Mouse (Mus musculus) kidney, embryonic 16.5 days (tissue): ENCODE measurements around the gene Dll1. TPM values are rescaled to one million over a fixed set of nuclear protein-coding genes. Genes with fewer than 3 reads are reported as not detected.
A peak's percentile ranks its signal among the peaks of the same experiment; 100 is the strongest.

Experiments used
- ATAC-seq: fragments of 200-750 bp; cut with Nextera tagmentation; 2 replicates; pipeline ENCODE4 v1.8.0; 2017; ENCODE audit warnings: moderate TSS enrichment; ENCODE audit not compliant: low FRiP score, low TSS enrichment
- H3K27ac ChIP-seq: fragments of 300-500 bp; sonication (generic); 2 replicates; pipeline ENCODE4 v1.5.1; 2014; ENCODE audit warnings: low read length
- H3K27me3 ChIP-seq: fragments of 300-500 bp; sonication (generic); 2 replicates; pipeline ENCODE4 v1.6.1; 2014; ENCODE audit warnings: low read length, control low read depth, mixed read lengths; ENCODE audit not compliant: insufficient read depth
- H3K36me3 ChIP-seq: fragments of 300-500 bp; sonication (generic); 2 replicates; pipeline ENCODE4 v1.6.1; 2014; ENCODE audit warnings: low read length, control low read depth, mixed read lengths; ENCODE audit not compliant: insufficient read depth
- H3K4me1 ChIP-seq: fragments of 300-500 bp; sonication (generic); 2 replicates; pipeline ENCODE4 v1.6.1; 2014; ENCODE audit warnings: low read length, control low read depth, mixed read lengths; ENCODE audit not compliant: insufficient read depth
- H3K4me2 ChIP-seq: fragments of 300-500 bp; sonication (generic); replicated peaks from 2 replicates; pipeline ENCODE4 v1.6.1; 2014; ENCODE audit warnings: low read depth, low read length
- H3K4me3 ChIP-seq: fragments of 300-500 bp; sonication (generic); 2 replicates; pipeline ENCODE4 v1.5.1; 2014; ENCODE audit warnings: mild to moderate bottlenecking, low read length
- H3K9ac ChIP-seq: fragments of 300-500 bp; sonication (generic); replicated peaks from 2 replicates; pipeline ENCODE4 v1.6.1; 2014; ENCODE audit warnings: low read length
- H3K9me3 ChIP-seq: fragments of 300-500 bp; sonication (generic); 2 replicates; pipeline ENCODE4 v1.6.1; 2016; ENCODE audit warnings: low read length, control low read depth
- WGBS: fragments of 180-500 bp; shearing (Covaris S2); extraction: QIAGEN DNeasy Blood & Tissue Kit; methylation state at CpG from one replicate; pipeline ENCODE4 v1.1.7; 2014; 5-methylcytosine and 5-hydroxymethylcytosine counted together
- polyA plus RNA-seq: library from polyadenylated mRNA; unstranded; fragments of >200 nt; fragmentation: Nextera tagmentation; extraction: Ambion mirVana; gene quantifications from 2 replicates; pipeline ENCODE4 v1.2.1, GENCODE M21; 2015

Gene Dll1
- polyA plus RNA-seq, 1 experiment from 2014 or later, result 36.9 TPM

DNA sequence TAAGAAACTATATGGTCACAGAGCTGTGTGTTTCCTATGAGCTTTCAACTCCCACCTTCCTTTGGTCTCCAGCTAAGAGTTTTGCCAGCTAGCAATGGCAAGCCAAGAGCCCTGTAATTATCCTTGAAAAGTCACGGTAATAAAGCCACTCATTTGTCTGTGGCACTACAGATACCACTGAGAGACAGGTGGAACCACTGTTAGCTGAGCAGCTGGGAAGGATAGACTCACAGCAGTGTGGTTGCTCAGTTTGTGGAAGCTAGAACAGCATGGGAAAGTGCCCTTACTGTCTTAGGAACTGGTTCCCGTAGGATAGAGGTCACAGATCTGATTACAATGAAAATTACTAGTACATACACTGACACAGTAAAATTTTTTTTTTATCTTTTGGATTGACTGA is 26.5 kb downstream of the Dll1 start:
- Histone ChIP-seq H3K9ac (no peak overlapping the region), H3K9me3 (no peaks in the 10 kb centered on the region), H3K4me2 (no peak overlapping the region), H3K36me3 (no peaks in the 10 kb centered on the region), H3K4me3 (no peak overlapping the region), H3K27me3 (no peaks in the 10 kb centered on the region), H3K4me1 (peaks cover 4% of the 10 kb centered on the region; the same call in 1 of the 2 replicates), H3K27ac (no peak overlapping the region)
- ATAC-seq, result no peak
- 60% methylated on average over 2 of the region's 2 CpGs for WGBS

DNA sequence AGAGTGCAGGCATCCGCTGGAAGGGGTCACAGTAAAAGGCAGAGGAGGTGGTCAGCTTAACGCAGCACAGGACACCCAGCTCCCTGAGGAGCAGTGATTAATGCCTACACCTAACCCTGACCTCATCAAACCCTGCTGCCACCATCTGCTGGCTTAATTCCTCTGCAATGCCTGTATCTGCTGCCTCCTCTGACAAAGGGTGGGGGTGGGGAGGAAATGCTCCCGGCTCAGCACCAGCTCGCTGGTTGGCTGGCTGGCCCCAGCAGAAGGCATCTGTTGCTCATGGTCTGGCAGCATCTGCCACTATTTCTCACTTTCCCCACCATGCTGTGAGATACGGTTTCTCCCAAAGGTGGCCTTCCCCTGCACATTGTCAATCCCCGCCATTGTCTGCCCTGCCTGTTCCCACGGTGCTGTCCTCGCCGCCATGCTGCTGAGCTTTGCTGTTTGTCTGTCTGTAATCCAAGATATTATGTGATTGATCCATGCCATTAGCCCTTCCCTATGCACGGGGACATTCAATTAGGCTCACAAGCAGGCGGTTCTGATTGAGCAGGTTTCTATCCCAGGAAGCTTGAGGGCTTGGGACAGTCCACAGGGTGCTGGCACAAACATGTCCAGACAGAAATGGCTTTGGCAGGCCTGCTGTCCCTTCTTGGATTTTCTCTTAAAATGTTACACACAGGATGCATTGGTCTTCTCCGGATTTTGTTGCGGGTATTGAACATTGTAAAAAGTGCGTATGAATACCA is 33.4 kb downstream of the Dll1 start:
- H3K4me2 ChIP-seq, result peak overlapping the region; percentile 27
- no peak overlapping the region for H3K9ac ChIP-seq
- no peak overlapping the region for H3K27ac ChIP-seq
- ATAC-seq, result peak; percentile 59
- H3K27me3 ChIP-seq, result 0 out of 2 replicates have a peak, but pooled peaks cover 3% of the 10 kb centered on the region
- peaks cover 7% of the 10 kb centered on the region for H3K4me1 ChIP-seq
- no peak overlapping the region for H3K4me3 ChIP-seq
- H3K36me3 ChIP-seq, result no peaks in the 10 kb centered on the region
- WGBS, result 32% methylated on average over 14 of the region's 14 CpGs
- no peaks in the 10 kb centered on the region for H3K9me3 ChIP-seq

DNA sequence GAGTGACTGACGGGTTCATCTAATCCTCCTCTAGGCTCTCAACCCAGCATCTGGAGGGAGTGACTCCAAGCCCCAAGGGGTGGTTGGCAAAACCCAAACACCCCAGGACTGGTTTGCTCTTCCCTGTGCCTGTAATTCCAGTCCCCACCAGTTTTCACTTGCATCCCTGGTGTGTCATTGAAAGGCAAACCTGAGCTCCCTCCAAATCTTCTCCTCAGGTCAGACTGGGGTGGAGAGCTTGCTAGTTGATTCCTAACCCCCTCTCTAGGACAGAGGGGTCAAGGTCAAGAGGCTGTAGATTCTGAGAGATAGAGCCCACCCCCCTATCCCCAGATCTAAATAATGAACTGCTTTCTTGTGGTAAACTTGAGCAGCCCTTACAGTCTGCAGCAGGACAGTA is 38.8 kb downstream of the Dll1 start:
- Histone ChIP-seq H3K27me3 (0 out of 2 replicates have a peak, but pooled peaks cover 3% of the 10 kb centered on the region), H3K36me3 (no peaks in the 10 kb centered on the region), H3K4me1 (peaks cover 2% of the 10 kb centered on the region), H3K9me3 (no peaks in the 10 kb centered on the region; the same call in 1 of the 2 replicates), H3K4me3 (no peak overlapping the region), H3K27ac (no peak overlapping the region), H3K4me2 (no peak overlapping the region), H3K9ac (no peak overlapping the region)
- ATAC-seq, result no peak
- WGBS, result 95% methylated on average over 1 of the region's 1 CpGs

DNA sequence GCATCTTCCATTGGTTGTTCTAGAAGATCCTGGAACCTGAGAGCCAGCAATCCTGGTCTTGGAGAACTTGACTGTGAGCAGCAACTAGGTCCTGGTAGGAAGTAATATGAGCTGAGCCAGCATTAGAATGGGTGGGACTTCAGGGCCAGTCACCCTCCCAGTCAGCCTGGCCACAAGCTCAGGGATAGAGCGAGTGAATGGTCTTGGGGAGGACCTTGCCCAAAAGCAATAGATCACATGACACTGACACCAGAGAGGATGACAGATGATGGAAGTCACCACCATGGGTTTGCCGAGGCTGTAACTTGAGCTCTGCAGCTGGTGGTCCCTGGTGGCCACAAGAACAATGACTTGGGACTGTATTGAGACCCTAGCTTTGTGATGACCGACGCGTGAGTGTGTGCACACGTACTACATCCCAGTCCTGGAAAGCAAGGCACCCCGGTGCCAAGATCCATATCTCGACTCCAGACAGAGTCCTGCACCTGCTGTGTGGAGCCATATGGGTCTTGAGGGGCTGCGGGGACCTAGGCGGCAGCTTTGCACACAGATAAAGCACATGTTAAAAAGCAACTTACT is 46.8 kb downstream of the Dll1 start:
- Histone ChIP-seq H3K27ac (no peak overlapping the region), H3K4me3 (no peak overlapping the region), H3K9me3 (no peaks in the 10 kb centered on the region), H3K4me2 (no peak overlapping the region), H3K27me3 (no peaks in the 10 kb centered on the region), H3K36me3 (no peaks in the 10 kb centered on the region), H3K9ac (no peak overlapping the region), H3K4me1 (no peaks in the 10 kb centered on the region; the same call in 1 of the 2 replicates)
- no peak for ATAC-seq
- 71% methylated on average over 10 of the region's 10 CpGs for WGBS

DNA sequence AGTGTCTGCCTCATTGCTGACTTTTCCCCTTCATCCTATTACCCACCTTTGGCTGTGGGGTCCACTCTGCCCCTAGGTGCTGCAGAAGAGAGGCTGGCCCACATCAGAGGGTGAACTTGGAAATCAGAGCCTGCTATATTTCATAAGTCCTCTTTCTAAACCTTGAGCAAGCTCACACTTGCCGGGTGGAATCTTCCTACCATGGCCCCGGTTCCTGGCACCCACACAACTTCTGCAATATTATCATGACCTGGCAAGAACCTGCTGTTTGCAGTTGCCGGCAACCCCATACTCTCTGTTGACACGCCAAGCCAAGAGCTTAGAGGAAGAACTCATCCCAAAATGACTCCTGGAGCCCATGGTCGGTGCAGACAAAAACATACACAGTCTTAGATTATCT is 49.6 kb downstream of the Dll1 start:
- H3K27me3 ChIP-seq, result no peaks in the 10 kb centered on the region
- H3K9me3 ChIP-seq, result no peaks in the 10 kb centered on the region
- H3K4me3 ChIP-seq, result no peak overlapping the region
- H3K4me1 ChIP-seq, result peaks cover 9% of the 10 kb centered on the region
- no peak overlapping the region for H3K9ac ChIP-seq
- no peak overlapping the region for H3K4me2 ChIP-seq
- no peak overlapping the region for H3K27ac ChIP-seq
- no peaks in the 10 kb centered on the region for H3K36me3 ChIP-seq
- WGBS, result 82% methylated on average over 5 of the region's 5 CpGs
- no peak for ATAC-seq

DNA sequence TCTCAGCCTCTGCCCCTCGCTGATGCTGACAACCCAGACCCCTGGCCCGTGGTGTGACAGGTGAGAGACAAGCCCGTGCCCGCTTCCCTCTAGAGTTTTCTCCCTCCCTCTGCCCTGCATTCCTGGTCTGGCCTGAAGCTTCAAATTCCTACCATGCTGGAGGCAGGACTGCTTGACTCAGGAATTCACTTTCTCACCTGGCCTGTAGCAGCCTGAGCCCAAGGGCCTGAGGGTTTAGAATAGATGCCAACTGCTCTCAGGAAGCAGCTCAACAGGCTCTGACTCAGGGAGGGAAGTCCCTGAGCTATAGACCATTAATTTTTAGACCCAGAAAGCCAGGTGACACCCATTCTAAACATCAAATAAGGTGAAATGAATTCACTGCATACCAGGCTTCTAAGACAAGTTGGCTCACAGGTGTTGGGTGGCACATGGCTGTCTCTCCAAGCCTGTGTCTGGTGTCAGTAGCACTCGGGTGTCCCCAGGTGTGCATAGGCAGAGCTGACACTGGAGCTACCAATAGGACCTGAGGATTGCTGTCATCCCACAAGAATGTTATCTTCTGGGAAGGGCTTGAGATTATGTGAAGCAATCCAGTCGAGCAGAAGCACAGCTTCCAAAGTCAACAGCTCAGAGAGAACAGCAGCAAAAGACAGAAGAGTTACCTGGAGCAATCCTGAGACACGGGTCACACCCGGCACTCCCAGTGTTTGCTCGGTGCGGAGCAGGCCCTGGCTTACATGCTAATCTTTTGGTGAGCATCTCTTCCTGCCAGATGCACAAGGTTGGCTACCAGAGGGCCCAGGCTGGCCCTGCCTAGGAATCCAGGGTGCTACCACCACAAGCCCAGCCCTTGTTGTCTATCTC is 50.5 kb downstream of the Dll1 start:
- Histone ChIP-seq H3K27me3 (no peaks in the 10 kb centered on the region), H3K27ac (no peak overlapping the region), H3K9me3 (no peaks in the 10 kb centered on the region), H3K36me3 (no peaks in the 10 kb centered on the region), H3K4me3 (no peak overlapping the region), H3K4me2 (no peak overlapping the region), H3K4me1 (peaks cover 9% of the 10 kb centered on the region), H3K9ac (no peak overlapping the region)
- WGBS, result 69% methylated on average over 10 of the region's 10 CpGs
- 0 out of 2 replicates have a peak, but pooled peaks have one; percentile 19 for ATAC-seq

DNA sequence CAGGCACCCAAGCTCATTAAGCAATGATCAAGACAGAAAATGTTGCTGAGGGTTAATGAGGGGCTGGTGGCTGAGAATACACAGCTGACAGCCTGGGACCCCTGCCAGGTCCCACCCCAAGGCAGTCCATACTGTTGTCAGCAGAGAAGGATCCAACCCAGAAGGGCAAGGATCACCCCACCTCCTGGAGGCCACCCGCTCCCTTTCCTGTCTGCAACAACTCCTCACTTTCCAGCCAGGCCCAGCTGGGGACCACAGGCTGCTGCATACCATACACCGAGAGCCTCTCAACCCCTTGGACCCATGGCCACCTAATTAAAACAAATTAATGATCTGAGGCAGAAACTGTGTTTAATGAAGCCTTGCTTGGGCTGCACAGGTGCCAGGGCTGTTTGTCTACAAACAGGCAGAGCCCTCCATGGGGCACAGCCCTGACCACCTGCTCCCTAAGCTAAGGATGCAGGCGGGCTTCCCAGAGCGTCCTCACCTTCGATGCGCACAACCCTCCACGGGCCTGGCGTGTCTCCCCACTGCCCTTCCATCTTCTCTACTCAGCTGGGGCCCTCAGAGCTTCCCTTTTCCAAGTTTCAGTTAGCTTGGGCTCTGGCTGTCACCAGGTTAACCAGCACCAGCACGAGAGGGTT is 53.4 kb downstream of the Dll1 start:
- H3K9ac ChIP-seq, result no peak overlapping the region
- WGBS, result 36% methylated on average over 9 of the region's 9 CpGs
- ATAC-seq, result peak; percentile 89
- no peak overlapping the region for H3K4me3 ChIP-seq
- no peaks in the 10 kb centered on the region for H3K36me3 ChIP-seq
- no peak overlapping the region; the same call in 1 of the 2 replicates for H3K27ac ChIP-seq
- no peak overlapping the region for H3K4me2 ChIP-seq
- H3K9me3 ChIP-seq, result no peaks in the 10 kb centered on the region
- no peaks in the 10 kb centered on the region for H3K27me3 ChIP-seq
- peaks cover 9% of the 10 kb centered on the region for H3K4me1 ChIP-seq

Other genes with a start within 250 kb of the Dll1 start
- 31.4 and 32.4 TPM in 2 replicates for gene Fam120b, start 19.3 kb upstream of the Dll1 start, polyA plus RNA-seq
- 258 and 270 TPM in 2 replicates for gene Psmb1, start 122.9 kb upstream of the Dll1 start, polyA plus RNA-seq
- 52.5 and 58.1 TPM in 2 replicates for gene Tbp, start 123.0 kb upstream of the Dll1 start, polyA plus RNA-seq
- 44.5 and 45.4 TPM in 2 replicates for gene Pdcd2, start 150.4 kb upstream of the Dll1 start, polyA plus RNA-seq
- 2.1 and 2.7 TPM in 2 replicates for gene Prdm9, start 187.5 kb upstream of the Dll1 start, polyA plus RNA-seq